Mouse (Mus musculus): ENCODE measurements around the gene Oasl2.

GRCm38 (mm10) chr5:114908598-114909305, 12.0 kb downstream of the Oasl2 start:
- TF ChIP-seq CTCF (IDR thresholded peaks at IDR 0.05; ENCODE audit: borderline replicate concordance, insufficient read depth, low read depth, low read length) (no peak), POLR2A (IDR thresholded peaks at IDR 0.05; ENCODE audit: borderline replicate concordance, insufficient read depth, low read length) (no peak)
